Mouse (Mus musculus) layer of hippocampus, adult 18-20 months (tissue): ENCODE results near the gene Snrnp25. TPM values are rescaled to one million over a fixed set of nuclear protein-coding genes. Genes with fewer than 3 reads are reported as not detected.

Experiments used
- DNase-seq, 2 experiments: peaks; one replicate each; pipeline ENCODE4 v3.0.0; 2022; ENCODE audit warnings: low spot score in 2 of 2
- total RNA-seq, 2 experiments: library from RNA; stranded (reverse); gene quantifications; 2 replicates each; pipeline ENCODE4 v1.2.3; 2021

Gene Snrnp25
- total RNA-seq, 2 experiments from 2014 or later: 25.0 to 28.1 TPM

- DNase-seq: no peak
Measured at GRCm38 (mm10) chr11:32223297-32223967, 18.2 kb downstream of the Snrnp25 start.

GRCm38 (mm10) chr11:32224468-32225139 is 19.4 kb downstream of the Snrnp25 start:
- no peak for DNase-seq

DNA sequence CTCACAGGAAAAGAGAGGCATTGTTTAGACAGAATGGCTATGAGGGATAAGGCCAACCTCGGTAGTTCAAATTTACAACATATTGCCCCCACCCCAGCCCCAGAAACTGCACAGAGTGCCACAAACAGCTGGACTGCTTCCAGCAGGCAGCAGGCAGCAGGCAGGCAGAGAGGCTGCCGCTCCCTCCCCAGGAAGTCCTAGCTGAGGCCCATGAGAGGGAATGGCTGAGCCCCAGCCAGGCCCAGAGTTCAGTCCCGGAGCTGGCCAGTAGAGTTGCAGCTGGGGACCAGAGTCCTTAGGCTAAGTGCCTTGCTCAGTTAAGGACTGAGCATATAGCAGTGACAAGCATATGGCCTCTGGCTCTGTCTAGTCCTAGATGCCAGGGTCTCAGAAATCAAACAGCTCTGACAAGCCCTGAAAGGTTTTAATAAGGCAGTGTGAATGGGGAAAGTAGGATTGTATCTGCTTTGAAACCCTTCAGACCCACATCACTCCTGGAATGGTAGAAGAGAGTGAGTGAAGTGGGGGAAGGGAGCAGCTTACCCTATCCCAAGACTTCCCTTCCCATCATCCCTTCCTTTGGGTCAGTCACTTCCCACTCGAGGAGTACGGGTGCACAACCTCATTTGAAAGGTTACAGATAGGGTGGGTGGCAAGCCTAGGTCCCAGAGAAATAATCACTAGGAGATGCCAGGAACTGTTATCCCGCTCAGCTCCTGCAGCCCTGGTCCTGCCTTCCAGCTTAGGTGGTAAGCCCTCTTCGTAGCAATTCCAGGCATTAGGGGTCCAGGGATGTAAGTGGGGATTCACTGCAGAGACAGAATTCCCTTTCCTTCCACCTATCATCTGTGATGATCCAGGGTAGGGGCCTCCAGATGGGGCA is 20.2 kb downstream of the Snrnp25 start:
- no peak for DNase-seq

GRCm38 (mm10) chr11:32226124-32226871 is 21.1 kb downstream of the Snrnp25 start, which contains the start of gene Mpg:
Gene Mpg, plus strand, starts transcription at chr11:32226505.
- peak; percentile 86 to 92 for DNase-seq

DNA sequence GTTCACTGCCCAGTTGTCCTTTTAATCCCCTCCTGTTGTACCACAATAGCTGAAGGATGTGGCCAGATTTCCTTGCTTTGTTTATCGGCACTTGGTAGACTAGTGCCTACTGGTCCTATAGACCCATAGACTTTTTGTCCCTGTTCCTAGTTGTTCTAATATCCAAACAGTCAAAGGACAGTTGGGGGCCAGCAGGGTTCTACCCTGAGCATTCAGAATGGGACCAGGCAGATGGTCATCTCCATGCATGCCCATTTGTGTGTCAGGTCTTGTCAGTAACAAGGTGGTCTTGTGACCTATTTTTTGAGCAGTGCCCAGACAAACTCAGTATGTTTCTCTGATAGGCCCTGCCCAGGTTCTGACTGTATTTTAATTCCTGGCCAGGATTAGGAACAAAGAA is 21.8 kb downstream of the Snrnp25 start:
- no peak for DNase-seq

DNA sequence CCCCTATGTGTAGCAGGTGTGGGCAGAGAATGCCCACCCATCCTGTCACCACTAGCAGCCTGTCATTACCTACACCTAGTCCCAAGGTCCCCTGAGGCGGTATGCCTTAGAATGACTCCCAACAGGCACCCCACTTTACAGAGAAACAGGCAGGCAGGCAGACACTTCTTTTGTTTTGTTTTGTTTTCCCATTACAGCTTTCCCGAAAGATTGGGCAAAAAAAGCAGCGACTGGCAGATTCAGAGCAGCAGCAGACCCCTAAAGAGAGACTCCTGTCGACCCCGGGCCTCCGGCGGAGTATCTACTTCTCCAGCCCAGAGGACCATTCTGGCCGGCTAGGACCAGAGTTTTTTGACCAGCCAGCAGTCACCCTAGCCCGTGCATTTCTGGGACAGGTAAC is 22.3 kb downstream of the Snrnp25 start:
- DNase-seq: no peak

DNA sequence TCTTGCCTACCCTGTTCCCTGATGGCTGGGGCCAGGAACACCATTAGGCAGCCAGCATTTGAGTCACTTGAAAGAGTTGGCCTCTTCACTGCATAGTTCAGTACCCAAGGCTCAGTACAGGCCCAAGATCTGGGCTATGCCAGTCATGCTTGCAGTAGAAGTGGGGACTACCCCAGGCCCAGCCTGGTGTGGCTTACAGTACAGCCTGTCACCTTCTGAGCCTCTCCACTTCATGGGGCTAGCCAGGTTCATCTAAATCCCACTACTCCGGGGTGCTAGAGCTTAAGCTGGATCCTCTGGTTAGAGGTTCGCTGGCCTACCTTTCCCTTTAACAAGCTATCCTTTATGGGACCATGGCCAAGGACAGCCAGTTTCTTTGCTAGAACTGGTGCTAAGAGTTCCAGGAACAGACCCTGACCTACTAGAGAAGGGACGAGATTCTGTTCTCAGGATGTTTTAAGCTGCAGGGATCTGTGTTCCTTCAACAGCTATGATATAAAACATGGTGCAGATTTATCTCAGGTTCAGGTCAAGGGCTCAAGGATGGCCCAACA is 23.2 kb downstream of the Snrnp25 start:
- no peak for DNase-seq

GRCm38 (mm10) chr11:32230220-32230619 is 25.0 kb downstream of the Snrnp25 start:
- peak in 1 of 2 experiments; percentile 75 for DNase-seq

DNA sequence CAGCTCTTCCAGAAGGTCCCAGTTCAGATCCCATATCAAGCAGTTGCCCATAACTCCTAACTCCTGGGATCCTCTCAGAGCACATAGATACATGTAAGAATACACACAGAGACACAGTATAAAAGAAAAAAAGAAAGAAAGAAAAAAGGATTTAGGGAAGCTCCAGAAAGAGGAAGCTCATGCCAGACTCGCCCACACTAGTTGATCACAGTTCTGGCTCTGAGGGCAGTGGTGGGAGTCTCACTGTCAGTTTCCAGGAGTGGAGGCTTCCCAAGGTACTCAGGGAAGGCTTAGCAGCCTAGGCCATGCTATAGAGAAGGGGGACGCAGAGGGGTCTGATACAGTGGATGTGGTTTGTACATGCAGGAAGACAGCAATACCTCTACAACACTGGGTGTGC is 25.9 kb downstream of the Snrnp25 start:
- peak in 1 of 2 experiments; percentile 47 for DNase-seq

- DNase-seq: no peak
Measured at GRCm38 (mm10) chr11:32232848-32233247, 27.6 kb downstream of the Snrnp25 start.

DNA sequence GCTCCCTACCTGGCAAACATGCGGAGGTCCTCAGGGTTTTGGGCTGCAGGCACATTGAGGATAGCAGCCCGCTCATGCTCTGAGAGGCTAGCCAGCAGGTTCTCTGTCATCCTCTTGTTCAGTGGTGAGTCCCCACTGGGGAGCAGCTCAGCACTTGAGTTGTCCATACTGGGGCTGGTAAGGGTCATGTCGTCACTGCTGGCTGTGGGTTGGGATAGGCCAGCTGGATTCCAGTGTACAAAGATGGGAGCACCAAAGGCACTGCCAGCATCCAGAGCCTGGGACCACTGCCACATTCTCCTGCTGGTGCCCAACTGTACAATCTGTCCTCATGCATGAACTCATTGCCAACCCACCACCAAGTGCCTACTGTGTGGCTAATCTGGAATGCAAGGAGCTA is 28.7 kb downstream of the Snrnp25 start:
- DNase-seq: peak in 1 of 2 experiments; percentile 53

DNA sequence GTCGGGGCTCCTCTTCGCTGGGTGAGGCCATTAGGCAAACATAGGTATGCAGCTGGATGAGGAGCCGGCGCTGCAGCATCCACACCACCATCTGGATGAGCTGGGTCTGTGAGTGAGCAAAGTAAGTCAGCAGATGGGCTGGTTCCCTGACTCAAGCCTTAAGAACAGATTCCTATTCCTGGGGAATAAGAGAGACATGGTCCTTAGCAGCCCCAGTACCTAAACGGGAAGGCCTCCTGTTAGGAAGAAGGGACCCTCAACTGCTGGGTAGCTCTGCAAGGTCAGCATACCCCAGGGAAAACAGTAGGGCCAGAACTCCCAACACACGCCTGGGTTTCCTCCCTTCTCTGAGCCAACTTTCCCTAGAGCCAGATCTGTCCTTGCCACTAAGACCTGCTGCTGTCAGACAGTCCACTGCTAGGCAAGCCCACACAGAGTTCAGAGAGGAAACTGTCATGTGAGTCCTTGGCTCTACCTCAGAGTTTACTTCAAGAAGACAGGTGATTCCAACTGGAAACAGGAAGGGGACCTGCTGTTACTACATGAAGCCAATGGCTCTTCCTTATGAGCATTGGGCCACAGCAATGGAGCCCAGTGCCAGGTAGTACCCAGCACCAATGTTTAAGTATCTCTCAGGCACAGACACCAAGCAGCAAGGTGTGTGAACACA is 29.7 kb downstream of the Snrnp25 start:
- DNase-seq: no peak

DNA sequence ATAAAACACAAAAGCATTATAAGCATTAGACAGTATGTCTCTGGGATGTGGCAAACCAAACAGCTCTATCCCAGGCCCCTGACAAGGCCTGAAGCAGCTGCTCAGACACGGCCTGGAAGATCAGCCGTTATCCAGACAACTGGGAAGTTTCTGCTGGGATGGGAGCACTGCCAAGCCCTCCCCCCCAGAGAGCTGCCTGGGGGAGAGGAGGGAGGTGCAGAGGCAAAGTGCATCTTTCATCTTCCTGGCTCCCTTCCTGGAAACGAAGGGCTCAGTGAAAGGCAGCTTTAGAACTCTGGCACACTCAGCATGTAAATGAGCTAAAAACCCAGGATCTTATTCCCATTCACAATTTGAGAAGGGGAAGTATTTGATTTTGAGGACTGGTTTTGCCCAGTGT is 30.4 kb downstream of the Snrnp25 start:
- DNase-seq: peak; percentile 67 to 72

DNA sequence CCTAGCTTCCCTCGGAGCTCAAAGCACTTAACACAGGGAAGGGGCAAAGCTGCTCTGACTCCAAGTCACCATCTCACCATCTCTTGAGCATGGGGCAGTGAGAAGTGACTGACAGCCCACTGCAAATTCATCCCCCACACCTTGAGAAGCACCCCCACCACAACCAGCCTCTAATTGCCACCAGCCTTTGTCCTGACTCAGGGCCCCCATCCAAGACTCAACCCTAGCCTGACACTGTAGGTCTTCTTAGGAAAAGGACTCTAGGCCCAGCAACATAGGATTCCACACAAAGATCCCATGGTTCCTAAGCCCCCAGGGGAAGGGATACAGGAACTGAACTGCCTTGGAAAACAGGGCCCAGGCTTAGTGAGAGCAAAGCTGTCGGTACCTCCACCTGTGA is 30.9 kb downstream of the Snrnp25 start:
- DNase-seq: no peak

- DNase-seq: peak in 1 of 2 experiments; percentile 70
Measured at GRCm38 (mm10) chr11:32236712-32237410, 31.6 kb downstream of the Snrnp25 start.

DNA sequence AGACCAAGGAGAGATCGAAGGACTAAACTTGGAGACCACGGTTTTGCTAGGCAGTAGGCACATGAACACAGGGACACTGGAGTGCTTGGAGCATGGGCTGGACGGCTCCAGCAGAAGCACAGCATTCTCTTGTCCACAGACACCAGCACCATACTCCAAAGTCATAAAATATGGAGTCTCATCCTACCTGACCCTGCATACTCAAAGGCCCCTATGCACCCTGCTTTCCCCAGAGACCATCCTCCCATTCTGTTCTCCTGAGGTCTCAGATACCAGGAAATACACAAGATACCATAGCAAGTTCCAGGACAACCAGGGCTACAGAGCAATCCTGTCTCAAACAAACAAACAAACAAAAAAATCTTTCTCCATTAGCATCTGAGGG is 32.2 kb downstream of the Snrnp25 start:
- no peak for DNase-seq

DNA sequence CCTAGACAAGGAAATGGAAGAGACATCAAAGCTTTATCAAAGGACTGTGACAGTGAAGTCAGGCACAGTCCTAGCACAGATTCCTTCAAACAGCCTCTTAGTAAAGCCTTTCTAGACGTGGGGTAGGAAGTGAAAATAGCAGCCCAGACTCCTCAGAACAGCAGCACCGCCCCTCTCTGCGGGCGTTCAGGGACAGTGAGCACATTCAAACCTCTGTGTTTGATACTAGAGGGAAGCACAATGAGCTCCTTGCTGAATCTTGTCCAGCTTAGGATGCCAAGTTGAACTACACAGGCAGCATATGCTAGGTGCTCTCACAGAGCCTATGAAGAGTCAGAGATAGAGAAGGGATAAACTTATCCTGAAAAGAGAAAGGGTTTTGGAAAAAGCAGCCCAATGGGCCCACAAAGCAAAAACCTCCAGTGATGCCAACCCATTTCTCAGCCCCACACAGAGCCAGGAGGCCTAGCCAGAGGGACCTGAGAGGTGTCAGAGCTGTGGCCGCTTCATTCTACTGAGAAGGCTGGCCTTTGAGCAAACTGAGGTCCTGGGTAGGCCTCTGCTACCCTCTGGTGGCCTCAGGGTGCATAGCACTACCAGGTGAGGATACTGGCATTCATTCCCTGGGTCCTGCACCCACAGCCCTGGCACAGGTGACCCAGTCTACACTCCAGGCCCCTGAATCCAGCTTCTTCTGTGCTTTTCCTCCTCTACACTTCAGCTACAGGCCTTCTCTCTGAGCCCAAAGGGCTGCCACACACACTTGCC is 33.1 kb downstream of the Snrnp25 start:
- peak in 1 of 2 experiments; percentile 83 for DNase-seq

GRCm38 (mm10) chr11:32241391-32241790 is 36.2 kb downstream of the Snrnp25 start:
- DNase-seq: no peak

GRCm38 (mm10) chr11:32242209-32242608 is 37.0 kb downstream of the Snrnp25 start:
- DNase-seq: no peak
